Mouse (Mus musculus) midbrain, embryonic 15.5 days (tissue): Measurements from ENCODE around the gene Usp2. TPM values are rescaled to one million over a fixed set of nuclear protein-coding genes. Genes with fewer than 3 reads are reported as not detected.
"Not testable (repeated sequence)": the region's sequence is repeated elsewhere in the genome, so short reads cannot be mapped to it uniquely, and the experiment has no call there.

Source experiments
- ATAC-seq: fragments of 200-750 bp; cut with Nextera tagmentation; replicated peaks from 2 replicates; pipeline ENCODE4 v1.8.0; 2017; ENCODE audit warnings: moderate TSS enrichment
- H3K27ac ChIP-seq: fragments of 300-500 bp; sonication (generic); 2 replicates; pipeline ENCODE4 v1.5.1; 2015; ENCODE audit warnings: mild to moderate bottlenecking, inconsistent platforms
- H3K27me3 ChIP-seq: fragments of 300-500 bp; sonication (generic); replicated peaks from 2 replicates; pipeline ENCODE4 v1.6.1; 2015; ENCODE audit warnings: inconsistent platforms
- H3K36me3 ChIP-seq: fragments of 300-500 bp; sonication (generic); replicated peaks from 2 replicates; pipeline ENCODE4 v1.6.1; 2015; ENCODE audit warnings: inconsistent platforms
- H3K4me1 ChIP-seq: fragments of 300-500 bp; sonication (generic); 2 replicates; pipeline ENCODE4 v1.6.1; 2015; ENCODE audit warnings: inconsistent platforms
- H3K4me2 ChIP-seq: fragments of 300-500 bp; sonication (generic); 2 replicates; pipeline ENCODE4 v1.6.1; 2015; ENCODE audit warnings: inconsistent platforms, mild to moderate bottlenecking, moderate library complexity
- H3K4me3 ChIP-seq: fragments of 300-500 bp; sonication (generic); 2 replicates; pipeline ENCODE4 v1.5.1; 2015; ENCODE audit warnings: mild to moderate bottlenecking, inconsistent platforms
- H3K9ac ChIP-seq: fragments of 300-500 bp; sonication (generic); 2 replicates; pipeline ENCODE4 v1.6.1; 2015; ENCODE audit warnings: mild to moderate bottlenecking, inconsistent platforms
- H3K9me3 ChIP-seq: fragments of 300-500 bp; sonication (generic); 2 replicates; pipeline ENCODE4 v1.6.1; 2016; ENCODE audit warnings: inconsistent platforms
- WGBS: fragments of 180-500 bp; shearing (Covaris S2); methylation state at CpG from one replicate; pipeline ENCODE4 v1.1.7; 2015; ENCODE audit warnings: mixed read lengths; 5-methylcytosine and 5-hydroxymethylcytosine counted together
- polyA plus RNA-seq: library from polyadenylated mRNA; unstranded; fragments of >200 nt; fragmentation: Nextera tagmentation; extraction: Ambion mirVana; gene quantifications from 2 replicates; pipeline ENCODE4 v1.2.1, GENCODE M21; 2015

The Usp2 gene
- polyA plus RNA-seq, 1 experiment from 2014 or later = 9.6 TPM

GRCm38 (mm10) chr9:44108269-44109055, 41.6 kb downstream of the Usp2 start:
- 78% methylated on average over 31 of the region's 31 CpGs for WGBS
- ATAC-seq = no peak
- Histone ChIP-seq H3K27me3 (no peaks in the 10 kb centered on the region), H3K4me1 (peaks cover 48% of the 10 kb centered on the region), H3K36me3 (no peaks in the 10 kb centered on the region), H3K9ac (no peak overlapping the region), H3K27ac (no peak overlapping the region), H3K9me3 (no peaks in the 10 kb centered on the region), H3K4me3 (no peak overlapping the region), H3K4me2 (0 out of 2 replicates have a peak overlapping the region, but pooled peaks have one; percentile 34)

DNA sequence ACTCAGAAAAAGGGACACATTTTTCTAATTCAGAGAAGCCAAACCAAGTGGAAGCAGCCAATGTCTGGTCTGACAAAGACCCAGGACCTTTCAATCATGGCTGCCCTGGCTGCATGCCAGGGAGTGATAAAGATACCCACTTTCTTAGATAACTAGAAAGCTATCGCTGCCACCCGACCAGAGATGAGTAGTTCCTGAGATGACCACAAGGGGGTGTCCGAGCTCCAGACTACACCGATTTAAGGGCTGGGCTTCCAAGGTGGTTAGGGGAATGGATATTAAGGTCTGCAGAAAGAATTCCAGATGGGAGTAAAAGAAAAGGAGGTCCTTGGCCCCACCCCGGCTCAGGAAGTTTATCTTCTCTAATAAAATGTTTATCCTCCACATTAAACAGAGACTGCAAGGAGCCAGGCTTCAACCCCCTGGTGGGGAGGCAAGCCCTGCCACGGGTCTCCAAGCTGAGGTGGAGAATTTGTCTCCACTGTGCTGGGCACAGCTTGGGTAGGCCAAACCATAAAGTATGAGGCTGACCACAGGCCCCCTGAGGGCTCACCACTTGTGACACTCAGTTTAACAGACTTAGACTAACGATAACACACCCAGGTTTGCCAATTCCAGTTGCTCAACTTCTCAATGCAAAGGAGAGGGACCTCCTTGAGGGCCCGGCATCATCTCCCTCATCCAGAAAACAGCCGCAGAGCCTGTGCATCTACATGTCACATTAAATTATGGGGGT, 42.7 kb downstream of the Usp2 start:
- H3K9ac ChIP-seq = no peak overlapping the region
- H3K9me3 ChIP-seq = no peaks in the 10 kb centered on the region
- no peaks in the 10 kb centered on the region for H3K36me3 ChIP-seq
- peaks cover 54% of the 10 kb centered on the region for H3K4me1 ChIP-seq
- peak overlapping the region; percentile 26 for H3K4me2 ChIP-seq
- no peak overlapping the region for H3K4me3 ChIP-seq
- WGBS = 34% methylated on average over 9 of the region's 9 CpGs
- no peaks in the 10 kb centered on the region for H3K27me3 ChIP-seq
- H3K27ac ChIP-seq = no peak overlapping the region
- no peak for ATAC-seq

GRCm38 (mm10) chr9:44111909-44112308, 45.1 kb downstream of the Usp2 start:
- peaks cover 50% of the 10 kb centered on the region for H3K4me1 ChIP-seq
- not testable (repeated sequence) for H3K27ac ChIP-seq, H3K9ac ChIP-seq, H3K27me3 ChIP-seq, ATAC-seq, H3K9me3 ChIP-seq, H3K36me3 ChIP-seq, H3K4me3 ChIP-seq
- 78% methylated on average over 10 of the region's 12 CpGs for WGBS
- H3K4me2 ChIP-seq = peak overlapping the region; percentile 58; the same call in 1 of the 2 replicates

DNA sequence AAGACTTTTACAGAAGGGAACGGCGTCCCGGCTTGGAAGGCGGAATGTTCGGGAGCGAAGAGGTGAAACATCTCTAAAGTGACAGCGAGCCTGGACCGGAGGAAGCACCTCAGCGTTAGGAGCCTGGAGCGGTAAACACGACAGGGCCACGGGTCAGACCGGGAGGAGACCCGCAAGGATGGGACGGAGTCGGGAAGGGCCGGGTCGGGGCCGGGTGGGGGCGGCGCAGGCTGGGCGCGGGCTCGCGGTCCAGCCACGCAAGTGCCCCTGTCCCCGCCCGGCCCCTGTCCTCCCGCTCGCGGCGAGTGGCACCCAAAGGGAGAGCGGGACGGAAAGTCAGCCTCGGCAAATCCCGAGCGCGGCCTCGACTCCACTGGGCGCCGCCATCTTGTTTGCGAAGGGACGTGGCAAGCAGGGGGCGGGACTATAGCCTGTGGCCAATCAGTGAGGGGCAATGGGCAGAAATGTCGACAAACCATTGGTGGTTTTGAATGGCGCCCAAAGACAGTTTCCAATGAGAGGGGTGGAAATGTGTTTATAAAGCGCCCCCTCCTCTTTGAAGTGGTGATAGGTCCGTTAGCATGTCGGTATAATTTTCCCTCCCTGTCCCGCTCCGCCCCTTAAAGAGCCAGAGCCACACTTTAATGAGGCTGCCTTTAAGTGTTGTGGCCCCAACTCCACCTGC, 46.4 kb downstream of the Usp2 start, which contains the start of the genes Gm49380 and Rnf26:
TSS of gene Gm49380 (minus strand) at position 396 of the 685 bp plus-strand sequence.
TSS of gene Rnf26 (minus strand) at position 413 of the 685 bp plus-strand sequence.
- Histone ChIP-seq H3K36me3 (no peaks in the 10 kb centered on the region), H3K27ac (peak within 1 kb of the TSS; percentile 53; the same call in 1 of the 2 replicates), H3K27me3 (no peaks in the 10 kb centered on the region), H3K4me3 (peak within 1 kb of the TSS; percentile 86), H3K4me2 (peak within 1 kb of the TSS; percentile 58), H3K9me3 (no peaks in the 10 kb centered on the region), H3K9ac (peak within 1 kb of the TSS; percentile 69), H3K4me1 (peaks cover 37% of the 10 kb centered on the region)
- WGBS = under 1% methylated on average over 50 of the region's 51 CpGs
- peak; percentile 96 for ATAC-seq

- Histone ChIP-seq H3K27ac (no peak overlapping the region), H3K9ac (no peak overlapping the region), H3K4me3 (no peak overlapping the region), H3K9me3 (no peaks in the 10 kb centered on the region), H3K36me3 (no peaks in the 10 kb centered on the region), H3K27me3 (no peaks in the 10 kb centered on the region), H3K4me2 (no peak overlapping the region), H3K4me1 (peaks cover 25% of the 10 kb centered on the region)
- 93% methylated on average over 2 of the region's 2 CpGs for WGBS
- no peak for ATAC-seq
Observed at GRCm38 (mm10) chr9:44114453-44114852, 47.6 kb downstream of the Usp2 start.

GRCm38 (mm10) chr9:44115599-44115998, 48.8 kb downstream of the Usp2 start:
- H3K9me3 ChIP-seq = no peaks in the 10 kb centered on the region
- peaks cover 13% of the 10 kb centered on the region for H3K4me1 ChIP-seq
- 96% methylated on average over 9 of the region's 9 CpGs for WGBS
- no peak overlapping the region for H3K4me2 ChIP-seq
- ATAC-seq = no peak
- H3K36me3 ChIP-seq = no peaks in the 10 kb centered on the region
- no peak overlapping the region for H3K27ac ChIP-seq
- no peak overlapping the region for H3K4me3 ChIP-seq
- no peak overlapping the region for H3K9ac ChIP-seq
- no peaks in the 10 kb centered on the region for H3K27me3 ChIP-seq

DNA sequence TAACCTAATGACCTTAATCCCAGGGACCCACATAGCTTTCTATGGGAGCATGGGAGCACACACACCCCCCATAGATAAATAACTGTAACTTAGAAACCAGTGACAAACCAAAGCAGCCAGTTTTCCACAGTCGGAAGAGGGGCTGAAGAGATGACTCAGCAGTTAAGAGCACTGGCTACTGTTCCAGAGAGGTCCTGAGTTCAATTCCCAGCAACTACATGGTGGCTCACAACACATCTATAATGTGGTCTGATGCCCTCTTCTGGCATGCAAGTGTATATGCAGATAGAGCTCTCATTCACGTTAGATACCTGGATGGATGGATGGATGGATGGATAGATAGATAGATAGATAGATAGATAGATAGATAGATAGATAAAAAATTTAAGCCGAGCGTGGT, 49.4 kb downstream of the Usp2 start:
- no peak overlapping the region for H3K4me2 ChIP-seq
- H3K9ac ChIP-seq = no peak overlapping the region
- no peak overlapping the region for H3K4me3 ChIP-seq
- H3K9me3 ChIP-seq = no peaks in the 10 kb centered on the region
- H3K4me1 ChIP-seq = peaks cover 11% of the 10 kb centered on the region
- no peak overlapping the region for H3K27ac ChIP-seq
- no peaks in the 10 kb centered on the region for H3K27me3 ChIP-seq
- no peak for ATAC-seq
- 94% methylated on average over 4 of the region's 4 CpGs for WGBS
- H3K36me3 ChIP-seq = no peaks in the 10 kb centered on the region

GRCm38 (mm10) chr9:44119011-44119410, 52.2 kb downstream of the Usp2 start:
- H3K27ac ChIP-seq = no peak overlapping the region
- H3K27me3 ChIP-seq = no peaks in the 10 kb centered on the region
- no peak overlapping the region for H3K9ac ChIP-seq
- no peak for ATAC-seq
- no peak overlapping the region for H3K4me3 ChIP-seq
- 0 out of 2 replicates have a peak, but pooled peaks cover 2% of the 10 kb centered on the region for H3K4me1 ChIP-seq
- no peak overlapping the region for H3K4me2 ChIP-seq
- H3K9me3 ChIP-seq = no peaks in the 10 kb centered on the region
- 44% methylated on average over 5 of the region's 5 CpGs for WGBS
- H3K36me3 ChIP-seq = no peaks in the 10 kb centered on the region

DNA sequence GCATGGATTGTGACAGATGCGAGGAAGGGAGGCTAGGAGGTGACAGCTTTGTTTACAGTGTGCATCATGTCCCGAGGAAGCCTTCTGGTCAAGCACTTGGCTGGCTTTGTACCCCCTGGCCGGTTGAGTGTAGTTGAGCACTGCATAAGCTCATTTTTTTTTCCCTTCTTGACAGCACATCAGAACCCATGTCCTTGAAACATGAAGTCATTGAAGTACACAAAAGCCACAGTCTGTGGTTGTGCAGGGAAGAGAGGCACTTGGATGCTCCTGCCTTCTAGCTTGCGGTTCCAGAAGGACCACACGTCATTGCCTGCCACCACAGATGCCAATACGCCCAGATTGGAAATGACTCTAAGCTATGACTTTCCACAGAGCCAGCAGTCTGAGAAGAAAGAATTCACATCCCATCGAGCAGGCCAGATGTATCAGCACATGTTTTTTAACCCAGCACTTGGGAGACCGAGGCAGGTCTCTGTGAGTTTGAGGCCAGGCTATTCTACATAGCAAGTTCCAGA, 53.2 kb downstream of the Usp2 start:
- no peaks in the 10 kb centered on the region for H3K36me3 ChIP-seq
- H3K9ac ChIP-seq = no peak overlapping the region
- H3K4me1 ChIP-seq = no peaks in the 10 kb centered on the region
- no peaks in the 10 kb centered on the region for H3K27me3 ChIP-seq
- no peak overlapping the region for H3K4me2 ChIP-seq
- ATAC-seq = no peak
- H3K9me3 ChIP-seq = no peaks in the 10 kb centered on the region
- no peak overlapping the region for H3K27ac ChIP-seq
- 84% methylated on average over 8 of the region's 8 CpGs for WGBS
- H3K4me3 ChIP-seq = no peak overlapping the region

- no peak for ATAC-seq
- no peak overlapping the region for H3K4me2 ChIP-seq
Observed at GRCm38 (mm10) chr9:44124317-44124716, 57.5 kb downstream of the Usp2 start.

GRCm38 (mm10) chr9:44125026-44125425, 58.2 kb downstream of the Usp2 start:
- no peak overlapping the region for H3K9ac ChIP-seq
- H3K4me1 ChIP-seq = peaks cover 14% of the 10 kb centered on the region
- no peak overlapping the region for H3K4me2 ChIP-seq
- ATAC-seq = no peak
- WGBS = 46% methylated on average over 5 of the region's 5 CpGs
- H3K36me3 ChIP-seq = no peaks in the 10 kb centered on the region
- H3K27me3 ChIP-seq = peaks cover 4% of the 10 kb centered on the region; the same call in 1 of the 2 replicates
- H3K27ac ChIP-seq = no peak overlapping the region
- no peak overlapping the region for H3K4me3 ChIP-seq
- H3K9me3 ChIP-seq = no peaks in the 10 kb centered on the region

More at GRCm38 (mm10) chr9:44124317-44124716, 57.5 kb downstream of the Usp2 start:
- Histone ChIP-seq H3K27ac (no peak overlapping the region), H3K9me3 (no peaks in the 10 kb centered on the region), H3K27me3 (peaks cover 4% of the 10 kb centered on the region; the same call in 1 of the 2 replicates), H3K4me1 (peaks cover 9% of the 10 kb centered on the region; the same call in 1 of the 2 replicates), H3K4me3 (no peak overlapping the region), H3K9ac (no peak overlapping the region), H3K36me3 (no peaks in the 10 kb centered on the region)
- 70% methylated on average over 6 of the region's 6 CpGs for WGBS
